Mouse (Mus musculus) 3T3-L1 (cell line): ENCODE results near the gene Alkbh5.
A peak's percentile ranks its signal among the peaks of the same experiment; 100 is the strongest.
"Not testable (repeated sequence)": the region's sequence is repeated elsewhere in the genome, so short reads cannot be mapped to it uniquely, and the experiment has no call there.

Experiments used
- DNase-seq: peaks from one replicate; pipeline ENCODE4 v3.0.0-alpha.2; 2015; ENCODE audit warnings: low read depth, low spot score

The Alkbh5 gene

DNA sequence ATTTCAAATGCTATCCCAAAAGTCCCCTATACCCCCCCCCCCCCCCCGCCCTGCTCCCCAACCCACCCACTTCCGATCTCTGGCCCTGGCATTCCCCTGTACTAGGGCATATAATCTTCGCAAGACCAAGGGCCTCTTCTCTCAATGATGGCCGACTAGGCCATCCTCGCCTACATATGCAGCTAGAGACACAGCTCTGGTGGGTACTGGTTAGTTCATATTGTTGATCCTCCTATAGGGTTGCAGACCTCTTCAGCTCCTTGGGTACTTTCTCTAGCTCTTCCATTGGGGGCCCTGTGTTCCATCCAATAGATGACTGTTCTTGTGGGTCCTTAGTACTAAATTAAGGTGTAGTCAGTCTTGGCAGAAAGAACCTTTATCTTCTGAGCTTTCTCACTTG is 7.0 kb downstream of the Alkbh5 start:
- DNase-seq, result not testable (repeated sequence)

DNA sequence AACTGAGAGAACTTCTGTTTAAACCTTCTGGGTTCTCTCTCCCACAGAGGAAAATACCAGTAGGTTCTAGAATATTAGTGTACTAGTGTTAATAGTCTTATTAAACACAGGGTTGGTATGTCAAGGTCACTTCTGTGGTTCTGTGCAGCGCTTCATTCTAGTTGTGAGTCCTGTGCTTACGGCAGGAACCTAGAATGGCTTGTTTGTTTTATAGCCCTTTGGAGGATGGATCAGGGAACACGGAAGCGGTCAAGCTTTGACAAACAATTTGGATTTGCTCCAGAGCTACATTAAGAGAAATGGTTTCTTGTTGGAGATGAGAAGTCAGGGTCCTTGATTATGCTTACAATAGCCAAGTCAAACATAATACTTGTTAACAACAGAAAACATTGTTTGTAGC is 9.3 kb downstream of the Alkbh5 start:
- DNase-seq, result no peak

DNA sequence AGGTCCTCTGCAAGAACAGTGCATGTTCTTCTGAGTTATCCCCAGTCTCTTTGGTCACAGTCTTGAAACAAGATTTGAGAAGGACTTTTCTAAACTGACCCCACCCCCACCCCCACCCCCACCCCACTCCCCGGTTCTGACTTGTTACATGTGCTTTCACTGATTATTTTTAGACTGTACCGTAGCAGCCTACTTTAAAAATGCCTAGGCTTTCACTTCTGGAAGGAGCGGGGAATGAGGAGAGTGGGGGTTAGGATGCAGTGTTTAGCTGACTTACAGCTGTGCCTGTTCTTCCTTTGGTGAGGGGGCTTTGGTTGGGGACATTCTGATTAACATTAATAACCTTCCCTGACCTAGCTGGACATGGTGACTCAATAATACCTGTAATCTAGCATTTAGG is 11.9 kb downstream of the Alkbh5 start:
- DNase-seq, result no peak

DNA sequence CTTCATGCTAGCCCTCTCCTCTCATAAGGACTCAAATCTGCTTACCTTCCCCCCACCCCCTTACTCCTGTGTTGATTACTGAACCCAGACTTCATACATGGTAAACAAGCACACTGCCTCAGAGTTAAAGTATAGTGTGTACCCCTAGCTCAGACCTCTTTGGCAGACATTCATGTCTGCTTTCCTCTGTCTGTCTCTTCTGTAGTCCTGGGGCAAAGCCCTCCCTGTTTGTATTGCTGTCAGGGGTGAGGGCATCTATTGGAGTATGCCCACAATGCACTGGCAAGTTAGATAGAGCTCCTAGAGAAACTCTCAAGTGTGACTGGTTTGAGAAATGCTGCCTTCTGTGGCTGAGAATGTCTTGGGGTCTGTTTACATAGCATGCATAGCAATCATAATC is 16.9 kb downstream of the Alkbh5 start:
- no peak for DNase-seq

DNA sequence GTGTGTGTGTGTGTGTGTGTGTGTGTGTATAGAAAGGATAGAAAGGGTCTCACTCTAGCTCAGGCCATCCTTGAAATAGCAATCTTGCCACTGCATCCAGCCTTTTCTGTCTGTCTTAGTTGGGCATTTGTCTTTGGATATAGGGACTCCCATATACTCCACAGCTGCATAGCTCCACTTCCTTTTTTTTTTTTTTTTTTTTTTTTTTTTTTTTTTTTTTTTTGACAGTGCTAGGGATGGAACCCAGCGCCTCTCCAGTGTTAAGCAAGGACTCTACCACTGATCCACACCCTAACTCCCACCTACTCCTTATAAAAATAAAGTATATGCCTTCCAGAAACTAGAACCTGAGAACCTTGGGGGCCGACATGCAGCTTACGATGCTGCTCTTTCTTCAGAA is 21.5 kb downstream of the Alkbh5 start:
- no peak for DNase-seq

DNA sequence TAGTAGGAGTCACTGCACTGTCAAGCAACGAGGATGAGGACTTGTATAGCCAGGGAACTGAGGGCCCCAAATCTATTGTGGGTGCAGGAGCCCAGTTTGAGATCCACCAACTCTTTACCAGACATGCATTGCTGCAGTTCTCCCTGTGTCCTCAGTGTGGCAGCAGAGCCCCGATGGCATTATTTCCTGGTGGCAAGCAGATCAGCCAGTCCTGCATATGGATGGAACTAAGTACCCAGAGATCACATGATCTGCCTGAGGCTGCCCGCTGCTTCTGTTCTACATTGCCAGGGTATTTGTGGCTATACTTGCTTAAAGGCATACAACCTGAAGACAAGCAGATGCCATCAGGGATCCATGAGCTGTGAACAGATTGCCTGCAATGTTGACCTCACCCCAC is 23.2 kb downstream of the Alkbh5 start:
- peak; percentile 76 for DNase-seq

DNA sequence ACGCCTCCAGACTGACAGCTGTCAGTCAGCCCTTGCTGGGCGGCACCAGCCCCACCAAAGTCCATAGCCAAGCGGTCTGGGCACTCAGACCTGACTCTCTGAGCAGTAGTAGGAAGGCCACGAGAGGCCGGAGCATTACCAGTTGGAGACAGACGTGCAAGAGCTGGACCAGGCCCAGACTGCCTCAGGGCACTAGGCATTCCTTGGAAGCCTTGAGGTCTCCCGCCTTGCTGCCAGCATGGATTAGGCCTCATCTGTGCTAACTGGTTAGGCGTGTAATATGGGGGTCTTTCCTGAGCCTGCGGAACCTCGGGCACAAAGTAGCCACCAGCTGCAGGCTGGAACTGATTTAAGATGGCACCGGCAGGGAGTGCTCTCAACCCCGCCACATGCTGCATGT is 37.8 kb downstream of the Alkbh5 start:
- not testable (repeated sequence) for DNase-seq
